Mouse (Mus musculus): Measurements from ENCODE around the gene Slc5a11. TPM values are rescaled to one million over a fixed set of nuclear protein-coding genes. Genes with fewer than 3 reads are reported as not detected.

Gene Slc5a11
- polyA plus RNA-seq (2012; rRNA removed) (0.13 and 0.17 TPM in 2 replicates), polyA plus RNA-seq (2014; fragmentation: Nextera tagmentation; extraction: Ambion mirVana) (0.25 and 0.53 TPM in 2 replicates)

- TF ChIP-seq CTCF (IDR thresholded peaks at IDR 0.05; ENCODE audit: low read depth) (no peak), EP300 (IDR thresholded peaks at IDR 0.05; ENCODE audit: low read depth) (no peak)
- Histone ChIP-seq H3K36me3 (replicated peaks; ENCODE audit: control insufficient read depth, insufficient read depth, low read depth) (no peaks in the 10 kb centered on the region), H3K4me2 (ENCODE audit: low read depth) (no peak within 1 kb of the TSS), H3K4me3 (ENCODE audit: insufficient read depth in 1 of 2, low read depth in 2 of 2, low read length in 2 of 2) (no peak within 1 kb of the TSS), H3K27ac (no peak within 1 kb of the TSS), H3K9me3 (ENCODE audit: control insufficient read depth, low read length) (no peaks in the 10 kb centered on the region), H3K27me3 (ENCODE audit: control insufficient read depth, insufficient read depth, low read length) (no peaks in the 10 kb centered on the region), H3K4me1 (replicated peaks; ENCODE audit: control insufficient read depth in 2 of 2, insufficient read depth in 2 of 2, low read length in 1 of 2) (no peaks in the 10 kb centered on the region), H3K9ac (replicated peaks) (no peak within 1 kb of the TSS)
- DNase-seq (ENCODE audit: low read depth in 3 of 3, low spot score in 3 of 3) (no peak), ATAC-seq (ENCODE audit: insufficient read depth) (no peak)
- WGBS (ENCODE audit: insufficient replicate concordance) = 35% methylated on average over 8 of the region's 8 CpGs
Measured at GRCm38 (mm10) chr7:123214365-123215075, at the start of gene Slc5a11. TSS of gene Slc5a11 (plus strand) at chr7:123214780.

GRCm38 (mm10) chr7:123167436-123167835, 47.1 kb upstream of the Slc5a11 start:
- H3K4me3 ChIP-seq (ENCODE audit: insufficient read depth in 1 of 2, low read depth in 2 of 2, low read length in 2 of 2) = no peak overlapping the region
- TF ChIP-seq EP300 (IDR thresholded peaks at IDR 0.05; ENCODE audit: low read depth) (no peak), CTCF (IDR thresholded peaks at IDR 0.05; ENCODE audit: low read depth) (no peak)
- 78% methylated on average over 2 of the region's 2 CpGs for WGBS (ENCODE audit: insufficient replicate concordance)
- no peak for ATAC-seq (ENCODE audit: insufficient read depth)
- H3K4me2 ChIP-seq (ENCODE audit: low read depth) = no peak overlapping the region
- peaks cover 72% of the 10 kb centered on the region for H3K36me3 ChIP-seq (replicated peaks; ENCODE audit: control insufficient read depth, insufficient read depth, low read depth)
- H3K9ac ChIP-seq (replicated peaks) = no peak overlapping the region
- no peak for DNase-seq (ENCODE audit: low read depth in 3 of 3, low spot score in 3 of 3)
- H3K4me1 ChIP-seq (replicated peaks; ENCODE audit: control insufficient read depth in 2 of 2, insufficient read depth in 2 of 2, low read length in 1 of 2) = no peaks in the 10 kb centered on the region
- H3K27ac ChIP-seq = no peak overlapping the region
- H3K9me3 ChIP-seq (ENCODE audit: control insufficient read depth, low read length) = no peaks in the 10 kb centered on the region
- no peaks in the 10 kb centered on the region for H3K27me3 ChIP-seq (ENCODE audit: control insufficient read depth, insufficient read depth, low read length)

GRCm38 (mm10) chr7:123169618-123170017, 45.0 kb upstream of the Slc5a11 start:
- H3K4me1 ChIP-seq (replicated peaks; ENCODE audit: control insufficient read depth in 2 of 2, insufficient read depth in 2 of 2, low read length in 1 of 2) = no peaks in the 10 kb centered on the region
- no peak overlapping the region for H3K9ac ChIP-seq (replicated peaks)
- no peaks in the 10 kb centered on the region for H3K27me3 ChIP-seq (ENCODE audit: control insufficient read depth, insufficient read depth, low read length)
- no peak for ATAC-seq (ENCODE audit: insufficient read depth)
- H3K9me3 ChIP-seq (ENCODE audit: control insufficient read depth, low read length) = no peaks in the 10 kb centered on the region
- DNase-seq (ENCODE audit: low read depth in 3 of 3, low spot score in 3 of 3) = no peak
- no peak overlapping the region for H3K4me2 ChIP-seq (ENCODE audit: low read depth)
- H3K36me3 ChIP-seq (replicated peaks; ENCODE audit: control insufficient read depth, insufficient read depth, low read depth) = peaks cover 56% of the 10 kb centered on the region
- no peak for TF ChIP-seq CTCF (IDR thresholded peaks at IDR 0.05; ENCODE audit: low read depth)
- H3K4me3 ChIP-seq (ENCODE audit: insufficient read depth in 1 of 2, low read depth in 2 of 2, low read length in 2 of 2) = no peak overlapping the region
- WGBS (ENCODE audit: insufficient replicate concordance) = 73% methylated on average over 2 of the region's 2 CpGs
- no peak overlapping the region for H3K27ac ChIP-seq

GRCm38 (mm10) chr7:123172101-123172500, 42.5 kb upstream of the Slc5a11 start:
- H3K4me3 ChIP-seq (ENCODE audit: insufficient read depth in 1 of 2, low read depth in 2 of 2, low read length in 2 of 2) = no peak overlapping the region
- TF ChIP-seq CTCF (IDR thresholded peaks at IDR 0.05; ENCODE audit: low read depth) (no peak), EP300 (IDR thresholded peaks at IDR 0.05; ENCODE audit: low read depth) (no peak)
- no peaks in the 10 kb centered on the region for H3K4me1 ChIP-seq (replicated peaks; ENCODE audit: control insufficient read depth in 2 of 2, insufficient read depth in 2 of 2, low read length in 1 of 2)
- H3K4me2 ChIP-seq (ENCODE audit: low read depth) = no peak overlapping the region
- ATAC-seq (ENCODE audit: insufficient read depth) = no peak
- no peak overlapping the region for H3K27ac ChIP-seq
- no peaks in the 10 kb centered on the region for H3K9me3 ChIP-seq (ENCODE audit: control insufficient read depth, low read length)
- WGBS (ENCODE audit: insufficient replicate concordance) = 85% methylated on average over 5 of the region's 5 CpGs
- no peak for DNase-seq (ENCODE audit: low read depth in 3 of 3, low spot score in 3 of 3)
- peaks cover 49% of the 10 kb centered on the region for H3K36me3 ChIP-seq (replicated peaks; ENCODE audit: control insufficient read depth, insufficient read depth, low read depth)
- no peak overlapping the region for H3K9ac ChIP-seq (replicated peaks)
- no peaks in the 10 kb centered on the region for H3K27me3 ChIP-seq (ENCODE audit: control insufficient read depth, insufficient read depth, low read length)

GRCm38 (mm10) chr7:123177215-123177614, 37.4 kb upstream of the Slc5a11 start:
- Histone ChIP-seq H3K27me3 (ENCODE audit: control insufficient read depth, insufficient read depth, low read length) (no peaks in the 10 kb centered on the region), H3K36me3 (replicated peaks; ENCODE audit: control insufficient read depth, insufficient read depth, low read depth) (peaks cover 44% of the 10 kb centered on the region), H3K9ac (replicated peaks) (no peak overlapping the region), H3K4me3 (ENCODE audit: insufficient read depth in 1 of 2, low read depth in 2 of 2, low read length in 2 of 2) (no peak overlapping the region), H3K4me1 (replicated peaks; ENCODE audit: control insufficient read depth in 2 of 2, insufficient read depth in 2 of 2, low read length in 1 of 2) (no peaks in the 10 kb centered on the region), H3K9me3 (ENCODE audit: control insufficient read depth, low read length) (no peaks in the 10 kb centered on the region), H3K27ac (no peak overlapping the region), H3K4me2 (ENCODE audit: low read depth) (no peak overlapping the region)
- ATAC-seq (ENCODE audit: insufficient read depth) = no peak
- DNase-seq (ENCODE audit: low read depth in 3 of 3, low spot score in 3 of 3) = no peak
- TF ChIP-seq EP300 (IDR thresholded peaks at IDR 0.05; ENCODE audit: low read depth) (no peak), CTCF (IDR thresholded peaks at IDR 0.05; ENCODE audit: low read depth) (no peak)

All from liver, embryonic 14.5 days (tissue).